Comparison of ENCODE assay signal across 14 mouse cellular contexts in the genomic region with DNA sequence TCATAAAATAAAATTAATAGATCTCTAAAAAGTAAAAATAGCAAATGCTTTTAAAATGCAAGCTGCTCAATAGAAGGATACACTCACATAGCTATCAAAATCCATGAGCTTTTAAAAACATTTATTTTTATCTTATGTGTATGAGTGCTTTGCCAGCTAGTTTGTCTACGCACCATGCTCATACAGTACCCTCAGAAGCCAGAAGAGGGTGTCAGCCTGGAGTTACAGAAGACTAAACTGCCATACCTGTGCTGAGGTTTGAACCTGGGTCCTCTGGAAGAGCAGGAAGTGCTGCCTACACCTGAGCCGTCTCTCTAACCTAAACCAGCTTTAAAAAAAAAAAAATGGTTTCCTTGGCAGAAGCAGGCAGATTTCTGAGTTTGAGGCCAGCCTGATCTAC.
"Had no signal": no experiment of that assay in that cellular context is flagged by ENCODE, and none has a peak within 500 bp of the region (broad histone marks: within the 10 kb centered on the region; RNA-seq: fewer than 3 reads in every experiment).

No protein-coding gene starts in this region.

- H3K4me3 ChIP-seq: limb, embryonic 15.5 days; liver, embryonic 12.5 days; lung, embryonic 15.5 days; megakaryocyte, embryonic 14.5 days; neural tube, embryonic 13.5 days; stomach, embryonic 15.5 days had no signal

- H3K9ac ChIP-seq: limb, embryonic 15.5 days; liver, embryonic 12.5 days; lung, embryonic 15.5 days; neural tube, embryonic 13.5 days; stomach, embryonic 15.5 days had no signal

- DNase-seq: lung, postnatal 14 days; retina, postnatal 1 day; thymus, adult 2 months; thymus, postnatal 25 days had no signal

- ATAC-seq: liver, embryonic 12.5 days; midbrain, embryonic 16.5 days had no signal

- H3K4me2 ChIP-seq: limb, embryonic 15.5 days; liver, embryonic 12.5 days; lung, embryonic 15.5 days; midbrain, embryonic 11.5 days; neural tube, embryonic 13.5 days; stomach, embryonic 15.5 days had no signal

- H3K36me3 ChIP-seq: limb, embryonic 15.5 days; liver, embryonic 12.5 days; lung, embryonic 15.5 days; neural tube, embryonic 13.5 days; stomach, embryonic 15.5 days had no signal

- H3K27ac ChIP-seq: kidney, postnatal 0 days; limb, embryonic 15.5 days; liver, embryonic 12.5 days; lung, embryonic 15.5 days; macrophage; neural tube, embryonic 13.5 days; stomach, embryonic 15.5 days had no signal

- H3K9me3 ChIP-seq: limb, embryonic 15.5 days; liver, embryonic 12.5 days; lung, embryonic 15.5 days; neural tube, embryonic 13.5 days; stomach, embryonic 15.5 days had no signal

- H3K4me1 ChIP-seq: liver, embryonic 12.5 days; lung, embryonic 15.5 days; neural tube, embryonic 13.5 days; stomach, embryonic 15.5 days had no signal
